Mouse (Mus musculus) C2C12 (cell line): ENCODE measurements at regions not wholly inside any gene's neighbourhood (a gene's known extent, or its start where the extent isn't known, plus 50 kb on each side); places are given as distances from the start of the nearest gene placed in this dataset.

Source experiments
- CEBPB ChIP-seq: IDR thresholded peaks from one replicate; pipeline ENCODE4 v1.6.1; 2011; ENCODE audit warnings: low read depth, mild to moderate bottlenecking, control low read depth, moderate library complexity
- CTCF ChIP-seq: IDR thresholded peaks from one replicate; pipeline ENCODE4 v1.5.1; 2011; ENCODE audit not compliant: control insufficient read depth, insufficient read depth, insufficient read length
- FOSL1 ChIP-seq: IDR thresholded peaks from one replicate; pipeline ENCODE4 v1.8.0; 2011; ENCODE audit warnings: mild to moderate bottlenecking, low read length; ENCODE audit not compliant: poor library complexity, insufficient read depth, severe bottlenecking
- MAX ChIP-seq: IDR thresholded peaks from one replicate; pipeline ENCODE4 v1.6.1; 2011; ENCODE audit warnings: mild to moderate bottlenecking, control low read depth
- MYOD1 ChIP-seq: IDR thresholded peaks from one replicate; pipeline ENCODE4 v1.6.1; 2011; ENCODE audit warnings: low read depth; ENCODE audit not compliant: control insufficient read depth, insufficient read length
- USF1 ChIP-seq: IDR thresholded peaks from one replicate; pipeline ENCODE4 v1.6.1; 2011; ENCODE audit warnings: low read depth, mild to moderate bottlenecking, control low read depth, moderate library complexity

DNA sequence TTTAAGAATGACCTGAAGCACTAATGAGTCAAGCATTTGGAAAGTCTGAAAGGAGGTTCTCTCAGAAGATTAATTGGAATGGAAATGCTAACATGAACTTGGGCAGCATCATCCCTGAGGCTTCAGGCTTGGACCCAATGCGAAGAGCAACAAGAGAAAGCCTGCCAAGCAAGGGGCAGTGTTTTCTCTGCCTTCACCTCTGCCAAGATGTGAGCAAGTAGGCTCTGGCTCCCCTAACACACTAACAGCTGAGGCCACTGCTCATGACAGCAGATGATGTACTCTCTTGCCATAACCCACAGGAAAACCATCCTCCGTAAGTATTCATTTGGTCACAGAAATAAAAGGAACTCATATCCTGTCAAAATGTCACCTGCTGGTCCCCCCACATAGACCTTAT lies 341.9 kb downstream of the Meis1 start:
- TF ChIP-seq CTCF = no peak
- no peak for TF ChIP-seq CEBPB
- no peak for TF ChIP-seq FOSL1
- no peak for TF ChIP-seq MYOD1
- no peak for TF ChIP-seq USF1
- no peak for TF ChIP-seq MAX
